Mouse (Mus musculus) G1E (cell line): ENCODE data around the gene Agfg1.

Experiments
- CTCF ChIP-seq: IDR thresholded peaks from 2 replicates; pipeline ENCODE4 v1.5.1; 2012; ENCODE audit warnings: low read depth, low read length, inconsistent platforms, mixed read lengths
- GATA1 ChIP-seq: IDR thresholded peaks from 2 replicates; pipeline ENCODE4 v1.6.1; 2012; ENCODE audit warnings: borderline replicate concordance, low read length, inconsistent platforms, mixed read lengths

- TF ChIP-seq GATA1 (no peak), CTCF (no peak)
These were observed 5.8 kb upstream of the Agfg1 start for GRCm38 (mm10) chr1:82833501-82833900.
